Mouse (Mus musculus) embryonic fibroblast, embryonic 13.5 days (primary cell): ENCODE measurements at regions not wholly inside any gene's neighbourhood (a gene's known extent, or its start where the extent isn't known, plus 50 kb on each side); places are given as distances from the start of the nearest gene placed in this dataset.

Source experiments
- CTCF ChIP-seq: IDR thresholded peaks from 2 replicates; pipeline ENCODE4 v1.5.1; 2011; ENCODE audit warnings: mild to moderate bottlenecking, control low read depth, low read length, moderate library complexity, borderline replicate concordance; ENCODE audit not compliant: insufficient read depth
- POLR2A ChIP-seq: IDR thresholded peaks from 2 replicates; pipeline ENCODE4 v1.6.1; 2011; ENCODE audit warnings: low read depth, mild to moderate bottlenecking, control low read depth, low read length, moderate library complexity

DNA sequence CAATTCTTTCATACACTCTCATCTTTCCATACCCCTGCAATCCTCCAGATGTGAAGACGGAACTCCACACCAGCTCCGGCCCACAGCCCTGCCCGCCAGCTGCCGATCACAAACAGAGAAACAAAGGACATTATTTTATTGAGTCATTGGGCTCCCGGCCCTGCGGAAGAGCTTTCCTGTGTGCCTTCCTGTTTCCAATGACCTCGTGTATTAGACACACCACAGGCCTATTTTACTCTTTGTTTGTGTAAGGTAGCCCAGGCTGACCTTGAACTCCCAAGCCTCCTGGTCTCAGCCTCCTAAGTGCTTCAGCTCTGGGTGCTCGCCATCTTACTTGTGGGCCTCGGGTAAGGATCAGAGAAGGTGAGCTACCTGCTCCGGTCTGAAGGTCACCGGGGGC, 53.1 kb upstream of the Thy1 start:
- TF ChIP-seq CTCF, result no peak
- no peak for TF ChIP-seq POLR2A
